Mouse (Mus musculus) kidney, adult 18-20 months (tissue): ENCODE measurements around the gene Olfr130.

ENCODE experiments used
- DNase-seq: peaks from one replicate; pipeline ENCODE4 v3.0.0; 2021

Gene Olfr130

DNA sequence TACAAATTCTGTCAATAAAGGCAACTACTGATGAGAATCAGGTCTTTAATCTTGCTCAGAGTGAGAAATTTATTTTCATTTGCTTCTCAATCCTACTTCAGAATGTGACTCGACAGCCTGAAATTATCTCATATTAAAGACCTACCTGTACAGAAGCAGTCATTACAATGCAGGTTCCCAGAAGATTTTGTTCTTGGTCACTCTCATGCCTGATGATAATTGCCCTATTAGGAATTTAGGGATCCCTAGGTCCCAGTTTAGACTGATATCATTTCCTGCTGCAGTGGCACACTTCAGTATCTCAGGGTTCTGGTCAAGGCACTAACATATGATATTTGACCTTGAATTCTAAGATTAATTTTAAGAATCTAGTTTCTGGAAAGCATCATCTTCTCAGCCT is at the start of gene Olfr130:
TSS of gene Olfr130 (plus strand) at position 301 of the 400 bp plus-strand sequence.
- DNase-seq: no peak

DNA sequence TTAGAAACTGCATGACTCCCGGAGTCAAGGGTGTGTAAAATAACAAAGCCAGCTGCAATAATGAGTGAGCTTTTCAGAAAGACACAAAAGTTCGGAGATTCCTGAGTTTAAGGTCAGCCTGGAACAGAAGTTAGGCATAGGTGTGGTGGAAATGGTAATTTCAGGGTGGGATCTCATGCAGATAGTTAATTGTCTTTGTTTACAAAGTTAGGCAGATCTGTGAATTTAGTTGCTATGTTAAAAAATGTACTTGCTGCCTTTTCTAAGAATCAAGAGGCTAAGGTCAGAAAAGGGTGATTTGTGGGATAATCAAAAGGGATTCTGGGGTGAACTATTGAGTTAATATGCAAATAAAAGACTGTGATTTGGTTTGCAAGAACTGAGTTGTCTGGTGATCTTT is 47.4 kb upstream of the Olfr130 start:
- DNase-seq: no peak

- DNase-seq: no peak
Observed at GRCm38 (mm10) chr17:38026297-38026696, 37.4 kb upstream of the Olfr130 start.

- DNase-seq: no peak
Observed at GRCm38 (mm10) chr17:38059979-38060378, 3.7 kb upstream of the Olfr130 start, which contains the start of gene Olfr129. Gene Olfr129, minus strand, starts transcription at chr17:38060079.

GRCm38 (mm10) chr17:38082364-38082763 is 18.6 kb downstream of the Olfr130 start:
- DNase-seq: no peak

GRCm38 (mm10) chr17:38088593-38088992 is 24.9 kb downstream of the Olfr130 start, which contains the start of gene Olfr131:
Gene Olfr131, minus strand, starts transcription at chr17:38088693.
- DNase-seq: no peak
